Mouse (Mus musculus) MN1 (cell line): Measurements from ENCODE around the gene Morn5.
A peak's percentile ranks its signal among the peaks of the same experiment; 100 is the strongest.

Experiments used
- DNase-seq: peaks from one replicate; pipeline ENCODE4 v3.0.0-alpha.2; 2016; ENCODE audit warnings: low spot score

Gene Morn5

DNA sequence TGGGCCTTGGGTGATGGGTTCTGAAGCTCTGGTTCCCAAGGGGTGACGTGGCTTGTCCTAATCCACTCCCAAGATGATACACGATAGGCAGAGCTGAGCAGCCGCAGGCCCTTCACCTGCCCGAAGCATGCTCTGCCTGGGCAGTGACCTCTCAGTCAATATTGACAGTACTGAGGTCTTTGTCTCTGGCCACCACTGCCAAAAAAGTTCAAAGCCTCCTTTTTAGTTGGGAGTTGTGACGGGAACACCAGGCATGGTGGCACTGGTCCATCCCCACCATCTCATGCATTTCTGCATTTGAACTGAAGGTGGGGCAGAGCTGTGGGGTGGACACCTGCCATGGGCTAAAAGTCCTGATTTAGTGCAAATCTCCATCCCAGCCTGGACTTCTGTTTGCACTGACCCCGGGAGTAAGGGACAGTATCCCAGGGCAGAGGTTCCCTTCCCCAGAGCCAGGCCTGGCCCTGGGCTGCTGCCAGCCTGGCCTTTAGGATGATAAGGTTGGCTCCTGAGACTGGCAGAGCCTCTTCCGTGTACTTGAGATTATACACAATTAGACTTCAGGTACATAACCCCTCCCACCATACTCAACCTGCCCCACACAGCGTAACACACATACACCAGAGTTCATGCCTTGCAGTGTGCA lies 22.5 kb downstream of the Morn5 start:
- no peak for DNase-seq

DNA sequence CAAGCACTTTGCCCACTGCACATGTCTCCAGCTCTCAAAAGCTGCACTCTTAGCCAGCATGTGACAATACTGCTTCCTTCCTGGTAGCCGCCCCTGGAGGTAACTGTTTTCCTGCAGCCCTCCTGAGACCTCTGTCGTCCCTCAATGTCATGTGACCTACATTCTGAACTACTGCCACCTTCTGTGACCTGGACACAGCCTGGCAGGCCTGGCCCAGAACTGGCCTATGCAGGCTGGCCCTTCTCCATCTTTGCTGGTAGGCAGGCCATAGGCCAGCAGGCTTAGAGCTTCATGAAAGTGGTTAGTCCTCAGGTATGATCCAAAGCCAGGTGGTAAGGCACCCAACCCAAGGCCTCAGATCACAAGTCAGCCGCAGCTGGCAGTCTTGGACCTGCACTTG lies 24.5 kb downstream of the Morn5 start:
- DNase-seq = no peak

DNA sequence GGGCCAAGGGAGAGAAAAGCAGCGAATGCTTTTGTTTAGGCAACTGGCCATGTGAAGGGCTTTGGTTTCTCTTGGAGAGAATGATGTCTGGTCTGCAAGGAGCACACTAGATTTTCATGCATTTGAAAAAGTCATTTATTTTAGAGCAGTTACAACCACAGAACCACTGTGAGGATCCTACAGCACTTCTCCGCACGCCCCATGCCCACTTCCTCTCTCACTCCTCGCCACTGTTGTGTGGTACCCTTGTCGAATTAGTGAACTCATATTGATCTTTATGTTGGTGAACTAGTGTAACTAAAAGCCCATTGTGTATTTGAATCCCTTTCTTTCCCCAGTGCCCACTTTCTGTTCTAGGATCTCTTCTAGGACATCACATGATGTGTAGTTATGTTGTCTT lies 26.0 kb downstream of the Morn5 start:
- DNase-seq = no peak

DNA sequence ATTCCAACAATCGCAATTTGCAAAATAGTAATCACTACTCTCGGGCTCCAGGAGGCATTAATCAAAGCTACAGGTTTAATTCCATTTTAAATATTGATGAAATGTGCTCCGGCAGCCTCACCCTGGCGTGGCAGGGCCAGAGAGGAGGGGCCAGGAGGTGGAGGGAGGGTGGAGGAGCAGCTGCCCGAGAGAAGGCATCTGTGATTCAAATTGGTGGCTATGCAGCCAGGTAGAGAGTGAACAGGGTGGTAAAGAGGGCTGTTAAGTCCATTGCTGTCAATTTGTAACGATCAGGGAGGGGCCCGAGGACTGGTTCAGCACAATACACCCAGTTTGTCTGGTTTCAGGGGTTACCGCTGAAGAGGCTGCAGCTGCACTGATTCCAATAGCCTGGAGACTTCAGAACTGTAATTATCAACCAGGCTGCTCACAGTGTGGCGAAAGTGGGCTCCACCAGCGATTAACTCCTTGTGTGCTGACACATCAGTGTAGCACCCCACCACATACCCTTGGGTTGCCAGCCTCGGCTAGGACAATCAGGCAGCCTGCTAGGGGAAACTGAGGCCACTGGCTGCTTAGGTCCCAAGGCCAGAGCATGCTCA lies 28.0 kb downstream of the Morn5 start:
- no peak for DNase-seq

DNA sequence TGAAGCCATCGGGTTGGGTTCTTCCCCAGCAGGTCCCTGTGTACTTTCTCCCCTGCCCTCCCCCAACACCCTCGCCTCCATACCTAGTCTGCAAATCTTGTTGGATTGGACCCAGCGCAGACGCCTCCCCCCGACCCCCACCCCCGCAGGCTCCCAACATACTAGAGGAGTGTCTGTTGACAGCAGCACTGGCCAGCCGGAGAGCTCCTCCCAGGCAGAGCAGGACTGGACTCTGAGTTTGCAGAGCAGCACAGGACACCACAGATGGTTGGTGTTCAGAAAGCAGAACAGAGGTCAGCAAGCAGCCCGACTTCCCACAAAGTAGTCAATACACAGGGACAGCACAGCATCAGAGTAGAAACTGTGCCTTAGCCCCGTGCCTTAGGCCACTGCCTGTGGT lies 32.2 kb downstream of the Morn5 start:
- no peak for DNase-seq

DNA sequence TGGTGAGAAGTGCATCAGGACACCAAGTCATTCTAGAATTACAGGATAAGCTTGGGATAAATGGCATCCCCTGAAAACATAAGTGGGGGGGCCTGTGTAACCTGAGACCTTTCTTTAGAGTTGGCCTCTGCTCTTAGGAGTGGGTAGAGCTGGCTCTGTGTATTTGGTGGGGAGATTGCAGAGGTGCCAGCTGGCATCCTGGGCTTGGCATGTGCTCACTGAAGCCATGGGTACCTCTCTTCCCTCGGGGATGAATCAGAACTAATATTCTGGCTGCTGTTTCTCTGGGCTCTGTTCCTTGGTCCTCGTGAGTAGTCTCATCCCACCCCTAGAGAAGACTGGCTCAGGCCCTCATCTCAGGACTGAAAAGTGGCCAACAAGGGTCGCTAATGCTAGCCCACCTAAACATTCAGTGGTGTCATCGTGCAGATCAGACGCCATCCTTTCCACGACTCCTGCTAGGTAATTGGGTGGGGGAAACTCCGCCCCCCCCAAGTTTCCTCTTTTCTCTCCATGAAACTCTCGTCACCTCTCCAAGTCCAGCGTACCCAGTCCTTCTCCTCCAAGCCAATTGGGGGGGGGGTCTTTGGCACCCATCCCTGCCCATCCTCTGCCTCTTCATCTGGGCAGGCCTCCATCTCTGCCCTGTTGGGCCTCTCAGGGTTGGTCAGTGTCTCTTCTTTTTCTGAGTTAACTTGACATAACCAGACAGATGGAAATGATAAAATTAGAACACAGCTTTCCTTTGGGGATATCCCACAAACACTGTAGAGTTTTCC lies 33.7 kb downstream of the Morn5 start:
- DNase-seq = no peak

DNA sequence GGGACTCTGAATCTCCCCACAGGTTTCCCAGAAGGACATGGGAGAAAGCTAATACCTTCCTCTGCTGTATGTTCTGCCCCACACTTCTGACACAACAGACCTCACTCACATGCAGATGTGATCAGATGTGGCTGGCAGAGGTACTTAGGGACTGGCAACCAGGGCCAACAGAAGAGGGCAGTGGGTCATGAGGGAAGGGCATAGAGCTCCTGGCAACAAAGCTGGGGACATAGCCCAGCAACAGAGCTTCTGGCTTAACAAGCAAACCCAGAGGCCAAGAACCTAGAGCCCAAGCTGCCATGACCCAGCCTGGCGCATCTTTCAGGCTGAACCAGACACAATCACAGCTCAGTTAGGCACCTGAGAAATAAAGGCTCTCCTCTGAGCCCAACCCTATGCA lies 35.8 kb downstream of the Morn5 start:
- DNase-seq = no peak

DNA sequence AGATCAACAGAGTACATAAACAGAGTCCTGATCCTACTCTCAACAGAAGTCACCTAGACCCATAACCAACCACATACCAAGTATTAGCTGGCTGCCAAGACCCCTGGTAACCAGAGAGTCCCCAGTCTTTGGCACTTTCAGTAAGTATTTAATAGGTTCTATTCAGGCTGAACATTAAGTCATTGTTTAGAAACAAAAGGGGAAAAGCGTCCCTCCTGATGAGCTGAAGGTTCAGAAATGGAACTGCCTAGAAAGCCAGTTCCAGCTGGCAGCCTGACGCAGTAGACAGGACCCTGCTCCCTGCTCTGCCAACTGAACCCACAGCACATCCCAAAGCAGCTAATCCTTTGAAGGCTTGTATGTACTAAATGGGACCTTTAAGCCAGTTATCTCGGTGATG lies 39.9 kb downstream of the Morn5 start:
- no peak for DNase-seq

DNA sequence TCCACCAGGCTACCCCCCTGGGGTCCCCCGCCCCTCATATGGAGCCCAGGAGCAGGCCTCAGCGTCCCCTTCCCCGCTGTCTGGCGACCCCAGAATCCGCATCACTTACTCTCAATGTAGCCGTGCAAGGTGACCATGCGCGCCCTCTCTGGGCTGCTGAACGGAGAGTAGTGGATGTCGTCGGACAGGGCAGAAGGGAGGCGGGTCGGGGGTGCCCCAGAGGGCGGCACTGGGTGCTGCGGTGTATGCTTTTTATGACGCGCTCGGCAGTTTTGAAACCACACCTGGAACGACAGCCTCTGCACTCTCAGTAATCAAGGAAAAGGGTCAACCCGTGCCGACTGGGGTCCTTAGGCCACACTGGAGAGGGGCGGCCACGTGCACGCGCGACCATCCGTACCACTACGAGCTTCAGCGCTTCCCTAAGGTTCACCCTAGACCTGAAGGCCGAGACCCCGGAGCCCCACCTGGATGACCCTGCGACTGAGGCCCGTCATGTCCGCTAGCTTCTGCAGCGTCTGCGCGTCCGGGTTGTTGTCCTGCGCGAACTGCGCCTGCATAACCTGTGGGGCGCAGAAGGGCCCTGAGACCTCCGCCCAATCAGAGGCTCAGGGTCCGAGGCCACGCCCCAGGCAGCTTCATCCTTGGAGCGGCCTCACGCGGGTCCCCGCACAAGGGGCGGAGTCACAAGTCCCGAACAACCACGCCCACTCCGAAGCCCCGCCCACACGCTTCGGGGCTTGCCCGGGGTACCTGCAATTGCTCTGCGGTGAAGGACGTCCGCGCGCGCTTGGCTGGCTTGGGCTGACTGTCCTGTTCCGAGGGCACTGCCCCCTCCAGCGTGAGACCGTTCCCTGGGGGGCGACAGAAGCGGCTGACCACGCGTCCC lies 41.8 kb downstream of the Morn5 start:
- DNase-seq = peak; percentile 87

DNA sequence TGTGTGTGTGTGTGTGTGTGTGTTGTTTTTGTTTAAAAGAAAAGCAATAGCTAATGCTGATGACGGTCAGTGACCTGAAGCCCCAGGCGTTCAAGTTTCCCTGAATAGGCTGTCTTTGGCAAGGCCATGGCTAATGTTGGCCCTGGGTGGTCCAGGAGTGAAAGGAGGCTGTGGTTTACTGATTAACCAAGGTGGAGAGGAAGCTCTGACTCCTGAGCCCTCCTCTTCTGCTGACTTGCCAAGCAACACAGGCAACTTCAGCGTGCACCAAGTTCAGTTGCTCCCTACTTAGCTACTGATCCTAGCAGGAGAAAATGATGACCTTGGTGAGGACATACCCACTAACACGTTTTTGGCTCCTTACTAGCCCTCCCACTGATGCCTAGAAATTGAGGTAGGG lies 43.5 kb downstream of the Morn5 start:
- no peak for DNase-seq

DNA sequence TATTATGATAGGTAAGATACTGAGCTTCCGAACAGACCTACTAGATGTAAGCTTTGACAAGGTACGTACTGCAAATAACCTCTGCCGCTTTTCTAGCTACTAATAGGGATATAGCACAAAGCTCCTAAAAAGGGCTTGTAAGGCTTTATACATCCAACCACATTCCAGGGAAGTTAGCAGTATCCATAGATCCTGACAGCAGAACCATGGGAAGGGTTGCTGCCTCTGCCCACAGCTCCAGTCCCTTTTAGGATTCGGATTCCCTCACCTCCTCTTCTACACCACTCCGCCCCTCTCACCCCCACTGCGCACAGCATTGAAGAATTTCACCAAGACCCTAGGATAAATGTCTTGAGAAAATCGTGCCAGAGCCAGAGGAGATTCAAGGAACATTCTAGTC lies 44.0 kb downstream of the Morn5 start:
- DNase-seq = no peak

DNA sequence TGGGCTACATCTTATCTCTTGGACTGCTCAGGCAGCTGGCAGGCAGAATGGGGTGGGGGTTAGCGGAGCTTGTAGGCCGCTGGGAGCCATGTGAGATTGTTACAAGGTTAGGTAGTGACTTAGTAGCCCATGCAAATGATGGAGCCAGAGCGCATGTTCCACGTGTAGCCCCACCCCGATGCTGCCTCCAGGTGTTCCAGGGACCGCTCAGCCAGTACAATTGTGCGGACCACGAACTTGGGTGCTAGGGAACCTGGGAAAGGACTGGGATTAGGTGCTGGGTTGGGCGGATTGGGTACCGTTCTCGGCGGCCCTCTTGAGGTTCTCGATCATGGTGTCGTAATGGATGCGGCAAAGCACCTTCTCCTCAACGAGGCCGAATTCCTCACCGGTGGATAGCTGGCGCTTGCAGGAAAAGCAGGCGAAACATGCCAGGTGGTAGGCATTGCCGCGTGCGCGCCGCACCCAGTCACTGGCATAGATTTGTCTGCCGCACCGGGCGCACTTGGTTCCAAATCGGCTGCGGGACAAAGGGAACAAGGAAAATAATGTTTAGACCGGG lies 44.7 kb downstream of the Morn5 start:
- DNase-seq = no peak

DNA sequence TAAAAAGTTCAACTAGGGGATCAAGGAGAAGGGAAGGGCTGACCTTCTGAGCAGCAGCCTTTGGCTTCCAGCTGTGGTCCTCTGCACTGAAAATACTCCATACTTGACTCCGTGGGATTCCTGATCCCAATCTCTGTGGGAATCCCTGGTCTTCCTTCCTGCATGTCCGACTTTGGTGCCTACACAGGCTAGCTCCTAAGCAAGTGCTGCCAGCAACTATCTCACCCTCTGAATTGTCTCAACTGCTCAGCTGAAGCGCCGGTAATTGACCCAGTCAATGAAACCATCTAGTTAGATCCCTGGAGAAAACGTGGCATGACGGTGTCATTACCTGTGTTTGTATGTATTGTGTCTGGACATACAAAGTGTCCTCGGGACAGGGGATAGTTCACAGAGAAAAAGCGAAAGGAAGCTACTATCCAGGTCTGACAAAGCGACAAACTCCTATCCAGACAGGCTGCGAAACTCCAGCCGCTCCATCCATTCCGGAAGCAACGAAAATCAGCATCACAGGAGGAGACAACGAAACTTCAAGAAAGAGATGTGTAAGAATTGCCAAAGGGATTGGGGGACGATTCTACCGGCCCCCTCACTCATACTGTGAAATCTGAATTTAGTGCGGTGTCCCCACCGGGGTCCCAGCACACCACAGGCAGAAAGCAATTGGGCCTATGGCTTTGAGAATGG lies 48.0 kb downstream of the Morn5 start:
- DNase-seq = no peak

DNA sequence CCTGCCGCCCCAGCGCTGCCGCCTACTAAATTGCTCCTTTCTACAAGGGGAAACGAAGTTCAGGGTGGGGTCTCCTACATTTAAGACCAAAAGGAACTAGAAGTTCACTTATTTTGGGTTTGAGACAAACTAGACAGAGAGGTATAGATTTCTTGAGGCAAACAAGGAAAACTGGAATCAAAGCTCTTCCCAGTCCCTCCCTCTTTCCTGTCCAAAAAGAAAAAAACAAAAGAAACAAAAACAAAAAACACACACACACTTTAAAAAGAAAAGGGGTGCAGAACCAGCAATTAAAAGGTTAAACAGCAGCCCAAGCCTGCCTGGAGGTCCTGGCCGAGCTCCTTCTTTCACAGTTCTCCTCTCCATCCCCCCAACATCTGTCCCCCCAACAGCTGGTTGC lies 48.8 kb downstream of the Morn5 start:
- DNase-seq = no peak

DNA sequence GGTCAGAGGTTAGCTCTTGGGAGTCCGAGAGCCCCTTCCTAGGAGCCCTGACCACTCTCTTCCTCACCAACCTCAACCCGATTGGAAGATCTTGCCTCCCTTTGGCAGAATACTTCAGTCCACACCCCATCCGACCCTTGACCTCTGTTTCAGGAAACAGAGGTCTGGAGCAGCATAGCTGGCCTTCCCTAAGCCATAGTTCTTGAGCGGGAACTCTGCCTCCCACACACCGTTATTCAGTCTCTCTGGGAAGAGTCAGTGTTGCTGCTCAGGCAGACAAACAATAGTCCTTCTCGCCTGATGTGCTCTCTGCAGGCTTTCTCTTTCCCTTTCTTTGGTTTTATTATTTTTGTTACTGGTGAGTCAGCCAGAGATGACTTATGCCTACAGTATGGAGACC lies 50.5 kb downstream of the Morn5 start:
- DNase-seq = no peak

DNA sequence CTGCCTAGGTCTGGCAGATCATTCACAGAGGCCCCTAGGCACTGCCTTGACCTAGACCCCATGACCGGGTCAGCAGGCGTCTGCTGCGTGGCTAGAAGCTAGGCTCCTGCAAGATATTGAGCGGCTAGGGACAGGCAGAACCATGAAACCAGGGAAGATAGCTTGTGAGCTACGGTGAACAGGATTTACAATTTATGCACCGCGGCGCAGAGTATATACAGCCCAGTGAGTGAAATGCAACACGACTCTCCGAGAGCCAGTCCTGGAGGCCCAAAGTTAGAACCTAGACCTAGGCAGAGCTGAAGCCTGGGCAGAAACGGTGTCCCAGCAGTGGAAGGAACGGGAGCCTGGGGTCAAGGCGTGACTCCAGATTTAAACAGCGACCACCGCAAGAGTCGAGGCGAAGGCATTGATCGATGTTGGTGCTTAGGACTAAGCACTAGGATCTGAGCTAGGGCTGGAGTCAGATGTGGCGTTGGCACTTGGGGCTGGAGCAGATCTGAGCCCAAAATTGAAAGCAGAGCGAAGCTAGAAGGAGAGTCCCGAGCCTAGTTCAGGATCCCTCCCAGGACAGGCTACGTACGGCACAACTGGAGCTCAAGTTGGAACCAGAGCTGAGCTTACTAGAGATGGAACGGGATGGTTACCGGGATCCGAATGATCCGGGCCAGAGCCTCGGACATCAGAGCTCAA lies 52.8 kb downstream of the Morn5 start:
- DNase-seq = no peak

DNA sequence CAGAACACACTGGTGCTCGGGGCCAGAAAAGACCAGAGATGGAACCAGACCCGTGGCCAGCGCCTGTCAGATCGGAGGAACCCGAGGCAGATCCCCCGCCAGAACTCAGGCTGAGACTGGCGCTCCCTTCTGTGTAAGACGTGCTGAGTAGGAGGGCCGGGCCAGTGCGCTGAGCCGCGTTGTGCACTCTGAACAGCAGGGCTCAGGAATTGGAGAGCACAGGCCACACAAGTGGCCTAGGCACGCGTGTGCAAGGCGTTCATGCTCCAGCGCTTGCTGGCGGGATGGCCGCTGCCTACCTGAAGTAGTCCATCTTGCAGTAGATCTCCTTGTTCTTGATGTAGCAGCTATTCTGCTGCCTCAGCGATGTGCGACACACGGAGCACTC lies 53.3 kb downstream of the Morn5 start:
- DNase-seq = no peak

DNA sequence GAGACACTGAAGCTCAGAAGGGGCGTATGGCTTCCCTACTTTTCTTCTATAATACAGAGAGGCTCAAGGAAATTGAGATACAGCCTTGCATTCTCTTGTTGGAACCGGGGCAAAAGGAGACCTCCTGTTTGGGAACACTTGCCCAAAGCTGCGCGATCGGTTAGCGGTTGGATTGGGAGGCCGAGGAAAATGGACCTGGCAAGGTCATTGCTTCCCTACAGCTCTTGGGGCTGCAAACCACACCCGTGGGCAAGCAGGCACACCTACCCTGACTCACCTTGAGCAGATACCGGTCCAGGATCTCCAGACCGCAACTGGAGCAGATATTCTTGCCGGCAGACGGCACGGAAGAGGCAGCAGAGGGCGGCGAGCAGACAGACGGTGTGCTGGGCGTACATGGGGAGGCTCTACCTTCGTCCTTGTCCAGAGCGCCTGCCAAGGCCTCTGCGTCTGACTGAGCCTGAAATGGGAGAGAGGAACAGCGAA lies 53.9 kb downstream of the Morn5 start:
- no peak for DNase-seq

DNA sequence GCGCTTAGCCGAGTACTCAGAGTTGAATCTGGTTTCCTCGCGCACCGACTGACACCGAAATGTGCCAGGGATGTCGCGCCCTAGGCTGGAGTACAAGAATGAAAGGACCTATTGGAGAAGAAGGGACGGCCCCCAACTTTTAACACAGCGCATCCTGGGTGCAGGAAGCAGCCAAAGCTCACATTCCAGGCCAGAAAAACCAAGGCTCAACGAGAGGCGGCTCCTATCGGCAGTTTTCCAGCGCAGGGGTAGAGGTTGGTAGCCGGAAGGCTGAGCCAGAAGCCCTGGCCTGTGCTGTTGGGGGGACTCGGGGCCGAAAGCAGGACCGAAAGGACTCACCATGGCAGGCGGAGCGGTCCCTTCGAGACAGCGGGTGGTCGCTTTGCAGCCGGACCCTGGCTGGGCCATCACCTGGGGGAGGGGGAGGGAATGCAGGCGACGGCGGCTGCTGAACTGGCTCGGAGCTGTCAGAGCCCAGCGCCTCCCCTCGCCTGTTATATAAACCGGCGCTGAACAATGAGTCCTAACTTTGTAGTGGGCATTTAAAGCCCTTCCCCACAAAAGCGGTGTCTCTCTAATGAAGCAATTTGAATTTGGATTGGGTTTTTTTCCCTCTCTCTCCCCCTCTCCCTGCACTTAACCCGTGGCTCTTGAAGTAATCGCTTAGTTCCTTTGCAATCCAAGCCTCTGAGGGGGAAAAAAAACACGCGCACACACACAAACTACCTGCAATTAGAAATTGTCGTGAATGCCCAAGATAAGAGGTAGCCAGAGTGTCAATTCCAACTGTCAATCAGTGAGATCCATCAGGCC lies 54.5 kb downstream of the Morn5 start:
- no peak for DNase-seq

DNA sequence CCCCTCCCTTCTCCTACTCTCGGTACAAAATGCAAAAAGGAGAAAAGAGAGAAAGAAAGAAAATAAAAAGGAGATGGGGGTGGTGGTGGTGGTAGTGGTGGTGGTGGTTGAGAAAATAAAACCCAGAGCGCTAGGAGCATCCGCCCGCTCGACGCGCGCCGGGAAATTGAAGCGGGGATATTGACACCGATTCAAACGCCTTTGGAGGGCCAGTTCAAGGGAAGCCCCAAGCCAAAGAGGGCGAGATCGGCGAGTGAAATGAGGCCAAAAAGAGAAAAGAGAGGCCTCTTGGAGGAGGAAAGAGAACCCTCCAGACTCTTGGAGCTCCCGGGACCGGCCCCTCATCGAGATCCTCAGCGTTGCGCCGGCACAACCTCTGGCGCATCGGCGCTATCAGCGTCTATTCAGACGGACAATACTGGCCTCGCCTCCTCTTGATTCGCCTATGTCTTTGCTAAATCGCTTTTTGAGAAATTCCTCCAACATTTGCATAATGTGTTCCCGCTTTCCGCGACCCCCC lies 55.2 kb downstream of the Morn5 start:
- peak; percentile 28 for DNase-seq
